Mouse (Mus musculus) myocyte (in vitro differentiated cells): ENCODE data around the gene Emc6. TPM values are rescaled to one million over a fixed set of nuclear protein-coding genes. Genes with fewer than 3 reads are reported as not detected.
A peak's percentile ranks its signal among the peaks of the same experiment; 100 is the strongest.

Experiments
- H3K27me3 ChIP-seq: one replicate; pipeline ENCODE4 v1.6.1; 2011; ENCODE audit not compliant: control insufficient read depth, insufficient read depth, insufficient read length
- H3K36me3 ChIP-seq: one replicate; pipeline ENCODE4 v1.6.1; 2011; ENCODE audit not compliant: control insufficient read depth, insufficient read depth
- H3K4me2 ChIP-seq: one replicate; pipeline ENCODE4 v1.6.1; 2011; ENCODE audit warnings: low read depth, control low read depth
- H3K4me3 ChIP-seq: one replicate; pipeline ENCODE4 v1.5.1; 2011; ENCODE audit warnings: mild to moderate bottlenecking, control low read depth, moderate library complexity
- H3K79me2 ChIP-seq: one replicate; pipeline ENCODE4 v1.6.1; 2011; ENCODE audit not compliant: control insufficient read depth, insufficient read depth
- H3ac ChIP-seq: one replicate; pipeline ENCODE4 v1.6.1; 2011; ENCODE audit not compliant: control insufficient read depth, insufficient read length
- CEBPB ChIP-seq: IDR thresholded peaks from 2 replicates; pipeline ENCODE4 v1.6.1; 2011; ENCODE audit warnings: mild to moderate bottlenecking, moderate library complexity; ENCODE audit not compliant: poor library complexity, insufficient read depth, severe bottlenecking
- E2F4 ChIP-seq: IDR thresholded peaks from one replicate; pipeline ENCODE4 v1.6.1; 2011; ENCODE audit warnings: mild to moderate bottlenecking, control low read depth, moderate library complexity; ENCODE audit not compliant: insufficient read depth
- MAX ChIP-seq: IDR thresholded peaks from one replicate; pipeline ENCODE4 v1.6.1; 2011; ENCODE audit warnings: low read depth, mild to moderate bottlenecking, control low read depth
- MYOD1 ChIP-seq, 3 experiments: IDR thresholded peaks; one replicate each; pipeline ENCODE4 v1.6.1; 2011; ENCODE audit warnings: control low read depth in 2 of 3, low read depth in 2 of 3, mild to moderate bottlenecking in 2 of 3, moderate library complexity in 1 of 3; ENCODE audit not compliant: insufficient read length in 2 of 3, control insufficient read depth in 1 of 3
- MYOG ChIP-seq, 3 experiments: IDR thresholded peaks; one replicate each; pipeline ENCODE4 v1.6.1; 2011; ENCODE audit warnings: control low read depth in 2 of 3, low read depth in 2 of 3, mild to moderate bottlenecking in 2 of 3; ENCODE audit not compliant: insufficient read length in 2 of 3, control insufficient read depth in 1 of 3, insufficient read depth in 1 of 3
- POLR2A ChIP-seq: IDR thresholded peaks from one replicate; pipeline ENCODE4 v1.6.1; 2011; ENCODE audit warnings: low read depth, mild to moderate bottlenecking, control low read depth, moderate library complexity; ENCODE audit not compliant: insufficient read length
- POLR2AphosphoS2 ChIP-seq: IDR thresholded peaks from one replicate; pipeline ENCODE4 v1.6.1; 2011; ENCODE audit warnings: low read depth, control low read depth; ENCODE audit not compliant: insufficient read length
- REST ChIP-seq: IDR thresholded peaks from one replicate; pipeline ENCODE4 v1.6.1; 2011; ENCODE audit warnings: mild to moderate bottlenecking, control low read depth, moderate library complexity; ENCODE audit not compliant: insufficient read depth, insufficient read length
- SRF ChIP-seq: IDR thresholded peaks from one replicate; pipeline ENCODE4 v1.6.1; 2011; ENCODE audit warnings: low read depth; ENCODE audit not compliant: control insufficient read depth, insufficient read length
- TCF12 ChIP-seq: IDR thresholded peaks from one replicate; pipeline ENCODE4 v1.6.1; 2011; ENCODE audit warnings: mild to moderate bottlenecking, control low read depth; ENCODE audit not compliant: poor library complexity, insufficient read depth, severe bottlenecking
- TCF3 ChIP-seq: IDR thresholded peaks from one replicate; pipeline ENCODE4 v1.6.1; 2011; ENCODE audit warnings: low read depth, control low read depth; ENCODE audit not compliant: insufficient read length
- USF1 ChIP-seq: IDR thresholded peaks from one replicate; pipeline ENCODE4 v1.6.1; 2011; ENCODE audit warnings: low read depth, mild to moderate bottlenecking, control low read depth, moderate library complexity
- polyA plus RNA-seq: library from polyadenylated mRNA; unstranded; fragments of >200 nt; fragmentation: generic; extraction: Trizol; gene quantifications from one replicate; pipeline ENCODE4 v1.2.1, GENCODE M21; 2012; ENCODE audit warnings: missing spikeins

Gene Emc6
- polyA plus RNA-seq, 1 experiment, result 68.2 TPM

DNA sequence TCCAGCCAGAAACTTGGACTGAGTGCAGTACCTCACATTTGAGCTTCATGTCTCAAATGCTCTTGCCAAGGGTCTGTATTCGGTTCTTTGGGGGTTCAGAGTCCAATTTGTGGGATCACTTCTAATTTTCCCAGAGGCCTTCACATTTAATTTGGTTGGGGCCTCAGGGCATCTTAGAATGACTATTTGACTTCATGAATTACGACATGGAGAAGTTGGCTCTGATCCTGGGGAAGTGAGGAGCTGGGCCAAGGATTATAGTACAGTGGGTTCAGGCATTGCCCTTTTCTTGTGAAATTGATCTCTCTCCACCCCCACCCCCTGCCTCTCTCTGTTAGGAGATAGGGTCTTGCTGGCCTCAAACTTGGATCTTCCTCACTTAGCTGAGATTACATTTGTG, 24.2 kb upstream of the Emc6 start:
- H3K36me3 ChIP-seq, result no peaks in the 10 kb centered on the region
- no peak overlapping the region for H3ac ChIP-seq
- H3K4me3 ChIP-seq, result no peak overlapping the region
- no peak for TF ChIP-seq REST
- no peak for TF ChIP-seq CEBPB
- TF ChIP-seq USF1, result no peak
- H3K79me2 ChIP-seq, result no peaks in the 10 kb centered on the region
- H3K4me2 ChIP-seq, result no peak overlapping the region
- H3K27me3 ChIP-seq, result no peaks in the 10 kb centered on the region

DNA sequence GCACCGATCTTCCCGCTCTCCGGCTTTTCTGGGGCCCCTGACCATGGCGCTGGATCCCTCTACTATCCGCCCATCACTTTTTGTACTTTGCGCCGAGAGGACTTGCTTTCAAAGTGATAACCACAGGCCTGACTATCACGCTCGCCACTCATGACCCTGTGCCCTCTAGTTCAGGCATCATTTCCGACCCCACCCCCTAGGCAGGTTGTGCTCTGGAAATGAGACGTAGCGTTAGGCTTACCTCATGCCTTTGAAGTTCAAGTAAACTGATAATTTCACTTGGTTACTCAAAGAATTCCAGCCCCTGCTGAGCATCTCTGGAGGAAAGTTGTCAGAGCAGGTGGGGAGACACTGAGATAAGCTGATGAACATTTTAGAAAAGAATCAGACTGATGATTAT, 23.0 kb upstream of the Emc6 start:
- peak overlapping the region; percentile 10 for H3ac ChIP-seq
- H3K27me3 ChIP-seq, result no peaks in the 10 kb centered on the region
- TF ChIP-seq REST, result no peak
- H3K36me3 ChIP-seq, result no peaks in the 10 kb centered on the region
- peak overlapping the region; percentile 58 for H3K4me3 ChIP-seq
- peak overlapping the region; percentile 86 for H3K4me2 ChIP-seq
- no peaks in the 10 kb centered on the region for H3K79me2 ChIP-seq

DNA sequence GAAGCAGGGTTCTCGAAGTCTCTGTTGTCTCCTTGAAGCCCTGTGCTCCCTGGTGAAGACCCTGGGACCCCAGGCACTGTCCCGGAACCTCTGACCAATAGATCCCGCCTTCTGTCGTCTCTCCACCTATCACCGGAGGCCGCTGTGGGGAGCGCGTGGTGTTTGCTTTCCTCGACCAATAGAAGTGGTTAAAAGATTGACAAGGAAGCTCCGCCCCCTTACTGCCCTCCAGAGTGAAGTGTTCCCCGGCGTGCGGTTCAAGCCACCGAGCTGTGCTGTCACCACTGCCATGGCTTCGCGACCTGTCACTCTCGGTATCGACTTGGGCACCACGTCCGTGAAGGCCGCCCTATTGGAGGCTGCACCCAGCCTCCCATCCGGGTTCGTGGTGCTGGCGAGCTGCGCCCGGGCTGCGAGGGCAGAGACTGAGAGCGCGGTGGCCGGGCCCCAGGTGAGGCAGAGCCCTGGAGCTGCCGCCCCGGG, 22.4 kb upstream of the Emc6 start, which contains the start of gene Shpk:
TSS of gene Shpk (plus strand) at position 231 of the 483 bp plus-strand sequence.
- no peaks in the 10 kb centered on the region for H3K79me2 ChIP-seq
- H3K27me3 ChIP-seq, result no peaks in the 10 kb centered on the region
- H3K36me3 ChIP-seq, result no peaks in the 10 kb centered on the region
- H3K4me3 ChIP-seq, result peak within 1 kb of the TSS; percentile 58
- H3ac ChIP-seq, result peak within 1 kb of the TSS; percentile 10
- H3K4me2 ChIP-seq, result peak within 1 kb of the TSS; percentile 95
- TF ChIP-seq SRF (no peak), CEBPB (no peak), MYOG (IDR thresholded peaks at IDR 0.05; ENCODE audit: control insufficient read depth in 1 of 3, insufficient read depth in 1 of 3, insufficient read length in 2 of 3, low read depth in 2 of 3) (no peak), E2F4 (no peak), TCF12 (no peak), MYOD1 (IDR thresholded peaks at IDR 0.05; ENCODE audit: control insufficient read depth in 1 of 3, insufficient read length in 2 of 3, low read depth in 2 of 3) (no peak), REST (no peak), USF1 (no peak), MAX (no peak), POLR2AphosphoS2 (peak; percentile 94), TCF3 (no peak), POLR2A (peak; percentile 92)

DNA sequence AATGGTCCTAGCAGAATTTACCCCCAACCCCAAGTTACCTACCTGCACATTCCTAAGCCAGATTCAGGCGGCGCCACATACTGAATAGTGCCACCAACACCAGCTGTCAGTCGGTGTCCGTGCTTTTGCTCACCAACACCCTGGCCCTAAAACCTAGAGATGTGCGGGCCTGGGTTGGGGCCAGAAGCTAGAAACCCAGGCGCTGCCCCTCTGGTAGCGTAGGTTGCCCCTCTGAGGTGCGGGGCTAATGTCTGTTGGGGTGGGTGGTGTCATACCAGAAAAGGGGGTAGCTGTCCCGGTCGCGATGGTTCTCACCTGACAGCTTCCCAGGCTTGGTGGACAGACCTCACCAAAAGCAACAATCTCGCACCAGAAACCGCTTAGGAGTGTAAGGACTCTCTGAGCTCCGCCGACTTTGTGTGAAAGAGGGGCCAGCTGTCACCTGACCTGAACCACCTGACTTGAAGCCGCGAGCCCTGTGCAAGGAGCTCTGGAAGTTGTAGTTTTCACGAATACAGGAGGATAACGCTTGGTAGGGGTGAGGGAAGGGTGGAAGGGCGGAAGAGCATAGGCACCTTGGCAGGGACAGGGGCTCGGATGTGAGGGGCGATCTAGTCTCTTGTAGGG, 21.9 kb upstream of the Emc6 start, which contains the start of gene Ctns:
TSS of gene Ctns (minus strand) at position 440 of the 627 bp plus-strand sequence.
- Histone ChIP-seq H3K4me2 (peak within 1 kb of the TSS; percentile 95), H3K27me3 (no peaks in the 10 kb centered on the region), H3K4me3 (peak within 1 kb of the TSS; percentile 58), H3K79me2 (no peaks in the 10 kb centered on the region), H3K36me3 (no peaks in the 10 kb centered on the region), H3ac (peak within 1 kb of the TSS; percentile 10)
- TF ChIP-seq USF1 (peak; percentile 98), POLR2A (peak; percentile 44), E2F4 (no peak), MAX (no peak), MYOD1 (IDR thresholded peaks at IDR 0.05; ENCODE audit: control insufficient read depth in 1 of 3, insufficient read length in 2 of 3, low read depth in 2 of 3) (peak in 1 of 3 experiments; percentile 7), CEBPB (no peak)

- H3K27me3 ChIP-seq, result no peaks in the 10 kb centered on the region
- peak overlapping the region; percentile 58 for H3K4me3 ChIP-seq
Measured at GRCm38 (mm10) chr11:73198190-73198589, 21.4 kb upstream of the Emc6 start.

DNA sequence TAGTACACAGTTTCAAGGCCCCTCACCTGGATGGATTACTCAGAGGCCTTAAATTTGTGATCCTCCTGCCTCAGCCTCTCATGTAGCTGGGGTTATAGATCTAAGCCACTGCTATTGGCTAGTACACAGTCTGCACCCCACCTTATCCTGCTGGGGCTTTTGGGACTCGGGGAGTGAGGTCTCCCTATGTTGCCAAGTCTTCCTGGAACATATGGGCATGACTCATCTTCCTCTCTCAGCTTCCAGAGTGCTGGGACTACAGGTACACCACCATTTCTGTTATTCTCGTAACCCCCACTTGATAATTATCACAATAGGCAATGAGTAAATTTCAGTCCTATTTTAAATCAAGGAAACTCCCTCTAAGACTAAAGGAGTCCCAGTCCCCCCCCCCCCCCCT, 17.6 kb upstream of the Emc6 start:
- TF ChIP-seq MAX (no peak), TCF12 (no peak), USF1 (no peak), MYOD1 (IDR thresholded peaks at IDR 0.05; ENCODE audit: control insufficient read depth in 1 of 3, insufficient read length in 2 of 3, low read depth in 2 of 3) (no peak), CEBPB (no peak)
- H3K27me3 ChIP-seq, result no peaks in the 10 kb centered on the region
- no peak overlapping the region for H3ac ChIP-seq
- no peaks in the 10 kb centered on the region for H3K79me2 ChIP-seq
- no peak overlapping the region for H3K4me3 ChIP-seq
- peaks cover 8% of the 10 kb centered on the region for H3K36me3 ChIP-seq
- H3K4me2 ChIP-seq, result no peak overlapping the region

More at GRCm38 (mm10) chr11:73198190-73198589, 21.4 kb upstream of the Emc6 start:
- no peak for TF ChIP-seq TCF12
- TF ChIP-seq SRF, result no peak
- no peak for TF ChIP-seq POLR2A
- Histone ChIP-seq H3K4me2 (peak overlapping the region; percentile 95), H3K36me3 (no peaks in the 10 kb centered on the region), H3ac (peak overlapping the region; percentile 10), H3K79me2 (no peaks in the 10 kb centered on the region)
